Mouse (Mus musculus) fat pad, adult 2 months (tissue): ENCODE data around the gene B230307C23Rik.
"Not testable (repeated sequence)": the region's sequence is repeated elsewhere in the genome, so short reads cannot be mapped to it uniquely, and the experiment has no call there.

Experiments
- DNase-seq: peaks from one replicate; pipeline ENCODE4 v3.0.0-alpha.2; 2011; ENCODE audit warnings: low read depth, low spot score; ENCODE audit errors: extremely low read depth

B230307C23Rik gene

DNA sequence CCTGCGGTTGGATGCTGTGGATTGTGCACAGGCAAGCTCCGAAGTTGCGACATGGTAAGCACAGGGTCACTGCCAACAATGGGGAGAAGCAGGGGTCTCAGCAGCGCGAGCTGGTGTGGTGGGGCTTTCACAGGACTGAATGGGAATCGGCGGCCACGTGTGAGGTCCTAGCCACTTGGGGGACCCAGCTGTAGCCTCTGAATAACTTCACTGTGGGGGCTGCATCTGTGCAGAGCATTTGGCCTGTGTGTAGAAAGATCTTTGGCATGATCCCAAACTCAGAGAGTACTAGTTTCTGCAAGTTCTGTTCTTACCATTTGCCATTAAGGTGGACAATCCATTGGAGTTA lies 242 bp downstream of the B230307C23Rik start:
- not testable (repeated sequence) for DNase-seq

DNA sequence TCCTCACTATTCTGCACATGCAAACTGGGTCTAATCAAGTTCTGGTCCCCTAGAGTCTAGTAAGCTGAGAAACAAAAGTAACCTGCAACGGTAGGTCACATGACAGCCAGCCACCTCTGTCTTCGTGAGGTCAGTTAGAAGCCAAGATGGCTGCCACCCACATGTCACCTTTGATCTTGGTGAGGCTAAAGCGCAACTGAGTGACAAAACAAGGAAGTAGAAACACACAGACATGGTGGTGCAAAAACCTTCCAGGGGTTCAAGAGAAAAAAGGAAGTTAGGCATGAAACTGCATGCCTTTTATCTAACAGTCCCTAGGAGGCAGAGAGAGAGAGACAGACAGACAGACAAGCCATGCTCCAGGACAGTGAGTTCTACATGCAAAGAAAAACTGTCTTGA lies 25.0 kb downstream of the B230307C23Rik start:
- DNase-seq = no peak

DNA sequence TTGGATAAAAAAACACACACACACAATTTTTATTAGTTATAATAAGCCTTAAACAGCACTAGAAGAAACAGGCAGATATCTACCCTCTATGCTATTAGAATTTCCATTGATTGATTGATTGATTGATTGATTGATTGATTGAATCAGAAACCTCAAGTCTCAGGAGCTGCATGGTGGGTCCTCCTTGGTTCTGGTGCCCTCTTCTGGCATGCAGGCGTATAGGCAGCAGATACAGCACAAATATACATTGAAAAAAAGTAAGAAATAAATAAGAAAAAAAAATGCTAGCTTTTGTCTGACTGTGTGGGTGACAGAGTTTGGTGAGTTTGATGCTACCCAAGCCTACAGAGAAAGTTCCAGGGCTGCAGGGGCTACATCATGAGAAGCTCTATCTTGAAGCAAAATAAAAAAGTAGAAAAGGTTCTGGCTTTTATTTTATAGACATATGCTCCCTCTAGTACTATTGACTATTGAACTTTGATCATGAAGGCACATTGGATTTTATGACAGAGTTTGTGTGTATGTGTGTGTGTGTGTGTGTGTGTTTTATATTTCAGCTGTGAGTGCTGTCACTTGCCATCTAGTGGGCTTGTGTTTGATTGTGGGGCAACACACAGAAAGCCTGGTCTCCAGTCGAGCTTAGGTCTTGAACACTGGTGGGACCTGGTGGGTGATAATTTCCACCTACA lies 25.7 kb downstream of the B230307C23Rik start:
- DNase-seq = peak; percentile 13

DNA sequence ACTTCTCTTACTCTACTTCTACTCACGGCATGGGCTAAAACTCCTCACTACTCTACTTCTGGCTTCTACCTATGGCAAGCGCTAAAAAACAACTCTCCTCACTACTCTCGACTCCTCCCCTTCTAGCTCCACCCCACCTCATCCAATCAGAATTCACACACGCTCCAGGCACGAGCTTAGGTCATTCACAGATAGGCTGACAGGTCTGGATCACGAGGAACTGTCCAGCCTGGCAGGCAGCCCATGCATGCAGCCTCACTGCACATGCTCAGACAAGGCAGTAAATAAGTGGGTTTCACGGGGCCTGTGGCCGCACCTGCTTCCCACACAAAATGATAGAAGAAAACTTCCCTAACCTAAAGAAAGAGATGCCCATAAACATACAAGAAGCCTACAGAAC lies 29.1 kb downstream of the B230307C23Rik start:
- not testable (repeated sequence) for DNase-seq

DNA sequence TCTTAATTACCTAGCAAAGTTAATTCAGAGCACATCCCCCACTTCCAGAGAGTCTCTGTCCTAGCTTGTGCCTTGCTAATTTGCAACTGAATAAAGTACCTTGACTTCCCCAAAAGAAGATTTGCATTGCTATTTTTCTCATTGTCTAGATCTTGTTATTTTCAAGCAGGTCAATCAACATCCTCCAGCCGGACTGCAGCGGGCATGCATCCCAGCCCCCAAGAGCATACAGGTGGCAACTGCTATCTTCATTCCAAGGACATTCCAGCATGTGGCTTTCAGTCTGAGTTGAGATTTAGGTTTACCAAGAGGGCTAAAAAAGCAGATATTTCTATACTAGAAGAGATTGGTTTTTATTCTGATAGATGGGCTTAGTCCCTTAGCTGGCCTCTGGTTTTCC lies 37.9 kb downstream of the B230307C23Rik start:
- DNase-seq = not testable (repeated sequence)

DNA sequence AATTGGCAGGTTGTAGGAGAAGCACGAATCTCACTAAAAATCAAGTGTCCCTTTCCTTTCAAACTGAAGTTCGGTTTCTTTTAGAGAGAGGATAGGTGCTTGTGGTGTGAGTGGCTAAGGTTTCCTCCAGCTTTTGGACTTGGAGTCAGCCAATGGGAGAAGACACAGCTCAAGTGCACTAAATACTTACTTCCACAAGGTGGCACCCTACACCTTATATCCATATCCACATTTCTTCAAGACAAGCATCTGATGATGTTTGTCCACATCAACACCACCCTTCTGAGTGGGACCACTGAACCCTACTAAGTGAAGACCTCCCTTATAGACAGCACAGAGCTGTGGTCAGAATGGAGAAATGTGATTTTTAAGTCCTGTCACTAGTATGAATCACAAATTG lies 44.6 kb downstream of the B230307C23Rik start:
- DNase-seq = peak; percentile 4

DNA sequence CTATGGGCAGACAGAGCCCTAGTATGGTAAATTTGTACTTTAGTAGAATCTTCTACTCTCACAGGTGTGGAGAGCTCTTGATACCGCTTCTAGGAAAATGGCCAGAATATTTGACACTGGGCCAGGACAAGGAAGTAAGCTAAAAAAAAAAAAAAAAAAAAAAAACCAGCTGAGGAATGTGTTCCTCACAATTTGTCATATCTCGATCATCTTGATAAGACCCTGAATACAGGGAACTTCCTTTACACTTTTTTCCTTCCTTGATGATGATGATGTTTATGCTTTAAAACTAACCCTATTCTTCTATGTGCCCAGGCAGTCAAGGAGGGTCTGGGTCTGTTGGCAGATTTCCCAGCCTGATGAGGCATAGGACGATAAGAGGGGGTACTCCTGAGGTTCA lies 82.3 kb downstream of the B230307C23Rik start:
- not testable (repeated sequence) for DNase-seq

DNA sequence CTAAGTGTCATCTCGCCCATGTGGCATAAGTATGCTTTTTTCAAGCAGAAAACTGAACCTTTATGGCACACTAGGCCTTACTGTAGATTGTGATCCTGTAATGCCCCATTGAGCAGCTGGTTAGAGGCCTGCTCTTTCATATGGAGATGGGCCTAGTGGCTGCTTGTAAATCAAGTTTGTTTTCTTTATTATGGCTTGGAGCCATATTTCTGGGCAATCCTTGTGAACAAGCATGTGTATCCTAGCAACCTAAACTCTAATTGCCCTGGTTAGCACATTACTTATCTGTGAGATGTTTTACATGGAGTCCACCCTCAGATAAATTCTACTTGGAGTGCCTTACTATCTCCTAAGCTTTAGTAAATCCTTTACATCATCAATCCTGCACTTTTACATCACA lies 84.0 kb downstream of the B230307C23Rik start:
- DNase-seq = not testable (repeated sequence)
